Mouse (Mus musculus) CH12.LX (cell line): ENCODE measurements at regions not wholly inside any gene's neighbourhood (a gene's known extent, or its start where the extent isn't known, plus 50 kb on each side); places are given as distances from the start of the nearest gene placed in this dataset.

Experiments used
- DNase-seq: peaks from one replicate; pipeline ENCODE4 v3.0.0-alpha.2; 2013; ENCODE audit errors: extremely low read depth
- H3K27ac ChIP-seq: 2 replicates; pipeline ENCODE4 v1.5.1; 2012; ENCODE audit warnings: low read depth, mild to moderate bottlenecking, control low read depth, moderate library complexity; ENCODE audit not compliant: insufficient read depth
- H3K27me3 ChIP-seq: replicated peaks from 2 replicates; pipeline ENCODE3; 2012; ENCODE audit warnings: inconsistent platforms
- H3K36me3 ChIP-seq, 2 experiments: replicated peaks in 1 of 2; 2 replicates each; pipeline versions ENCODE3 to v1.6.1; 2012; ENCODE audit warnings: inconsistent platforms in 1 of 2, low read length in 1 of 2, mild to moderate bottlenecking in 1 of 2, mixed read lengths in 1 of 2, moderate library complexity in 1 of 2; ENCODE audit not compliant: control insufficient read depth in 1 of 2, insufficient read depth in 1 of 2
- H3K4me1 ChIP-seq, 2 experiments: 2 replicates each; pipeline ENCODE4 v1.6.1; 2012; ENCODE audit warnings: inconsistent platforms in 1 of 2, moderate library complexity in 1 of 2; ENCODE audit not compliant: insufficient read depth in 2 of 2, control insufficient read depth in 1 of 2
- H3K4me2 ChIP-seq: 2 replicates; pipeline ENCODE4 v1.6.1; 2012; ENCODE audit warnings: low read depth, mild to moderate bottlenecking, control low read depth; ENCODE audit not compliant: poor library complexity, insufficient read depth, severe bottlenecking
- H3K4me3 ChIP-seq, 3 experiments: fragments of 150-350 bp in 1 of 3; sonication (generic) in 1 of 3; replicated peaks in 1 of 3; 2 replicates each; pipeline versions ENCODE3 to v1.5.1; 2011 to 2012; ENCODE audit warnings: low read depth in 2 of 3, low read length in 2 of 3, mild to moderate bottlenecking in 2 of 3, moderate library complexity in 2 of 3, control low read depth in 1 of 3, improper control_type of control experiment in 1 of 3, inconsistent platforms in 1 of 3, mixed read lengths in 1 of 3; ENCODE audit not compliant: poor library complexity in 1 of 3
- H3K79me2 ChIP-seq: replicated peaks from 2 replicates; pipeline ENCODE4 v1.6.1; 2012; ENCODE audit warnings: mild to moderate bottlenecking, moderate library complexity; ENCODE audit not compliant: control insufficient read depth, poor library complexity, insufficient read depth, severe bottlenecking; ENCODE audit errors: extremely low read depth
- H3K9ac ChIP-seq: 2 replicates; pipeline ENCODE4 v1.6.1; 2012; ENCODE audit warnings: low read depth, mild to moderate bottlenecking, control low read depth, moderate library complexity; ENCODE audit not compliant: insufficient read depth
- H3K9me3 ChIP-seq: replicated peaks from 2 replicates; pipeline ENCODE3; 2012; ENCODE audit warnings: low read length, inconsistent platforms, mixed read lengths
- BHLHE40 ChIP-seq: IDR thresholded peaks from 2 replicates; pipeline ENCODE4 v1.6.1; 2011; ENCODE audit warnings: mild to moderate bottlenecking, low read depth, low read length, improper control_type of control experiment
- CHD2 ChIP-seq: IDR thresholded peaks from 2 replicates; pipeline ENCODE4 v1.6.1; 2011; ENCODE audit warnings: low read length, improper control_type of control experiment
- ETS1 ChIP-seq: conservative IDR thresholded peaks from 2 replicates; pipeline ENCODE4 v1.6.1; 2012; ENCODE audit warnings: low read depth, mild to moderate bottlenecking, inconsistent platforms, low read length, improper control_type of control experiment, moderate library complexity
- HCFC1 ChIP-seq: IDR thresholded peaks from 2 replicates; pipeline ENCODE4 v1.6.1; 2012; ENCODE audit warnings: low read depth, mild to moderate bottlenecking, inconsistent platforms, low read length, improper control_type of control experiment
- JUN ChIP-seq: IDR thresholded peaks from 2 replicates; pipeline ENCODE4 v1.6.1; 2011; ENCODE audit warnings: low read depth, mild to moderate bottlenecking, low read length, improper control_type of control experiment, moderate library complexity; ENCODE audit not compliant: insufficient read depth
- KAT2A ChIP-seq: IDR thresholded peaks from 2 replicates; pipeline ENCODE4 v1.6.1; 2012; ENCODE audit warnings: low read length, improper control_type of control experiment, inconsistent platforms; ENCODE audit not compliant: insufficient replicate concordance
- MAX ChIP-seq: IDR thresholded peaks from 2 replicates; pipeline ENCODE4 v1.6.1; 2011; ENCODE audit warnings: low read length, improper control_type of control experiment
- PAX5 ChIP-seq: IDR thresholded peaks from 2 replicates; pipeline ENCODE4 v1.6.1; 2012; ENCODE audit warnings: low read length, inconsistent platforms, mixed read lengths
- POLR2A ChIP-seq: IDR thresholded peaks from 2 replicates; pipeline ENCODE4 v1.6.1; 2011; ENCODE audit warnings: low read depth, mild to moderate bottlenecking, improper control_type of control experiment, low read length
- POLR2AphosphoS2 ChIP-seq: IDR thresholded peaks from 2 replicates; pipeline ENCODE4 v1.6.1; 2011; ENCODE audit warnings: low read depth, low read length, improper control_type of control experiment
- RAD21 ChIP-seq: IDR thresholded peaks from 2 replicates; pipeline ENCODE4 v1.6.1; 2011; ENCODE audit warnings: low read depth, mild to moderate bottlenecking, low read length, improper control_type of control experiment, moderate library complexity
- SIN3A ChIP-seq: IDR thresholded peaks from 2 replicates; pipeline ENCODE4 v1.6.1; 2012; ENCODE audit warnings: low read length, improper control_type of control experiment, inconsistent platforms
- TBP ChIP-seq: conservative IDR thresholded peaks from 2 replicates; pipeline ENCODE4 v1.6.1; 2011; ENCODE audit warnings: low read depth, low read length, improper control_type of control experiment
- TCF12 ChIP-seq: IDR thresholded peaks from 2 replicates; pipeline ENCODE4 v1.6.1; 2014; ENCODE audit warnings: low read depth, mild to moderate bottlenecking, inconsistent platforms, low read length, improper control_type of control experiment
- UBTF ChIP-seq: IDR thresholded peaks from 2 replicates; pipeline ENCODE4 v1.6.1; 2012; ENCODE audit warnings: low read depth, mild to moderate bottlenecking, inconsistent platforms, low read length, improper control_type of control experiment, moderate library complexity
- USF1 ChIP-seq: IDR thresholded peaks from 2 replicates; pipeline ENCODE4 v1.6.1; 2014; ENCODE audit warnings: low read depth, mild to moderate bottlenecking, inconsistent platforms, low read length, improper control_type of control experiment
- USF2 ChIP-seq: conservative IDR thresholded peaks from 2 replicates; pipeline ENCODE4 v1.6.1; 2011; ENCODE audit warnings: low read depth, low read length, improper control_type of control experiment
- ZNF384 ChIP-seq: IDR thresholded peaks from 2 replicates; pipeline ENCODE4 v1.6.1; 2012; ENCODE audit warnings: low read depth, low read length, improper control_type of control experiment, inconsistent platforms
- dilution Hi-C: fragments of 300-500 bp; cut with MboI; formaldehyde crosslinking; loops from 2 replicates; pipeline ENCODE4 v1.14.3; 2020; ENCODE audit warnings: low sequenced_read_pairs; ENCODE audit not compliant: extremely low pct_unique_long_range_greater_than_20kb, extremely low pct_ligation_motif_present
- in situ Hi-C: fragments of 300-500 bp; cut with MboI; formaldehyde crosslinking; loops from 3 replicates; pipeline ENCODE4 v1.14.3; 2019; ENCODE audit warnings: low sequenced_read_pairs, low pct_ligation_motif_present, low pct_unique_long_range_greater_than_20kb, mixed read lengths

DNA sequence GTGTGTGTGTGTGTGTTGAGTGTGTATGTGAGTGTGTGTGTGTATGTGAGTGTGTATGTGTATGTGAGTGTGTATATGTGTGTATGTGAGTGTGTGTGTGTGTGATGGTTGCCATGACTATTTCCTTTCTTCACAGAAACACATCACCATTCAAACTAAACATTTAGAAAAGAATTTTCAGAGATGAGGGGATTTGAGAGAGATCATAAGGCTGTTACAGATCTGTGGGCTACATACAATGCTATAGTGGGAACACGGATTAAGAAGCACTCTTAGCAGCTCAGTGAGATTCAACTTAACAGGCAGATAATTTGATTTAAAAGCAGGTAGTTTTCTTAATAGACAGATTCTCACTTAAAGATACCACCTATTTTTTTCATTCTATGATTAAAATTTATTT lies 257.1 kb upstream of the Fn1 start:
- Histone ChIP-seq H3K79me2 (no peaks in the 10 kb centered on the region), H3K4me3 (no peak overlapping the region), H3K4me2 (no peak overlapping the region), H3K27ac (no peak overlapping the region), H3K36me3 (no peaks in the 10 kb centered on the region), H3K4me1 (peaks cover 0 to 3% of the 10 kb centered on the region in 2 experiments; a peak in 1 of 4 replicates), H3K27me3 (no peaks in the 10 kb centered on the region), H3K9ac (no peak overlapping the region), H3K9me3 (no peaks in the 10 kb centered on the region)
- in situ Hi-C loops (no loop called here), dilution Hi-C loops (no loop called here)
- TF ChIP-seq POLR2AphosphoS2 (no peak), RAD21 (no peak)
- DNase-seq, result no peak

DNA sequence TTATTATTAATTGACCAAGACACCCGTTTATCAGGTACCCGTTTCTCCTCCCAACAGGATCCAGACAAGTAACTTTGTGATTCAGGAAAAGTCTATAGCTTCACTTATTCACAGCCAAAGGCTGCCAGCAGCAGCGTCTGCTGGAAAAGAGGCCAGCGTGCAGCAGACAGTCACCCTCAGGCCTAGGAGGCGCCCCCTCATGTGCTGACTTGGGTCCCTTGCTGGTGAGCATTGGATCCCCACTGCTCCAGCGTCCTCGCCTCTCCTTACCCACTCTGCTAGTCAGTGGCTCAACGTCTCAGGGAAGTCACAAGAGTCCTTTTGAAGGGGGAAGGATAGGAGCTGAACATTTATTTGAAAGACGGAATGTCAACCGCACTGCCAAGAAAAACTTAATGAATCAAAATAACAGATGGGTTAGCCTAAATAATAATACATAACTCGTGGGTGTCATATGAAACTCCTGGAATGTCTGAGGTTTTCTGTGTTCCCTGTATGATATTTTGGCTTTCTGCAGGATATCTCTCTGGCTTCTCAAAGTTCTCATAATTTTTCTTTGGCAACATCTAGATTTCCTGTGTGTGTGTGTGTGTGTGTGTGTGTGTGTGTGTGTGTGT lies 256.6 kb upstream of the Fn1 start:
- TF ChIP-seq HCFC1 (no peak), ETS1 (no peak), MAX (no peak), CHD2 (no peak), KAT2A (no peak), TBP (no peak), PAX5 (no peak), BHLHE40 (no peak), ZNF384 (no peak), JUN (no peak), UBTF (no peak), TCF12 (no peak), POLR2AphosphoS2 (no peak), USF1 (no peak), USF2 (no peak), SIN3A (no peak), POLR2A (no peak)
- TF ChIP-seq, all 38 proteins: peak for 0
- no peak overlapping the region for H3K4me2 ChIP-seq
- no peak overlapping the region for H3K9ac ChIP-seq
- no peaks in the 10 kb centered on the region for H3K27me3 ChIP-seq
- no peaks in the 10 kb centered on the region for H3K79me2 ChIP-seq
- dilution Hi-C loops (no loop called here), in situ Hi-C loops (no loop called here)
- no peak overlapping the region for H3K4me3 ChIP-seq
- H3K36me3 ChIP-seq, result no peaks in the 10 kb centered on the region
- no peaks in the 10 kb centered on the region for H3K9me3 ChIP-seq
- H3K27ac ChIP-seq, result no peak overlapping the region
- DNase-seq, result no peak
- H3K4me1 ChIP-seq, result peaks cover 0 to 3% of the 10 kb centered on the region in 2 experiments; a peak in 1 of 4 replicates
